Comparison of ENCODE assay signal across 8 mouse cellular contexts in the genomic region with DNA sequence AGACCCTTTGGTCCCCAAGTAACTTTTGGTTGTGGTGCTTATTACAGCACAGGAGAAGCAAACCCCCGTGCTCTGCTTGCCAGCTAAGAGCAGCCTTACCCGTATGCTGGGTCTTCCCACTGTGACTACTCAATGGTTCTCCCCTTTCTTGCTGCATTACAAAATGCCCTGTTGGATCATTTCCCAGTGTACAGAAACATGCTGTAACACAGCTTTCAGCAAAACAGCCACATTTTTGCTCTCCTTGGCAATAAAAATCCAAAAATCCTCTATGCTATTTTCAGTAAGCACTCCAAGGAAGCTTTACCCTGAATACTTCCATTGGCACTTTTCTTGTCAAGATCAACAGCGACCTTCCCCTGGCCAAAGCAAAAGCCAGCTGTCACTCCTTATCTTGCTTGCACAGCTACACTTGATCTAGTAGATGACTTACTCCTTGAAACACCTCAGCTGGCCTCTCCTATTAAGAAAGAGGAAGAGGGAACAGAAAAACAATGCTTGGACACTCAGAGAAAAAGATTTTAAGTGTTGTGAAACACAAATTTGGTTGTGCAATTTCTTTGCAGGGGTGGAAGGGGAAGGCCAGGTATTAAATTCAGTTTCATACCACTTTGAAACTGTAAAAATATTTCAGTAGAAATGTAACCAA. TPM values are rescaled to one million over a fixed set of nuclear protein-coding genes. Genes with fewer than 3 reads are reported as not detected.
DNase-seq lines count a peak whose midpoint lies in the region; ATAC-seq and TF ChIP-seq lines count a peak whose summit lies in the region.

No protein-coding gene starts in this region.

- DNase-seq in kidney, postnatal 0 days (ENCODE audit: low spot score): no peak
- DNase-seq in kidney, postnatal 10 days: no peak
- DNase-seq in liver, embryonic 11.5 days (ENCODE audit: low spot score): no peak
- no peak for DNase-seq in Muller cell, postnatal 12 days (ENCODE audit: inconsistent ontology term)
- no peak for DNase-seq in urinary bladder, adult 2 months (ENCODE audit: low spot score)

- H3ac ChIP-seq in myocyte (ENCODE audit: control insufficient read depth, insufficient read length): no peak overlapping the region

- peaks cover 9% of the 10 kb centered on the region; the same call in 1 of the 2 replicates for H3K4me1 ChIP-seq in kidney, postnatal 0 days (replicated peaks; ENCODE audit: insufficient read depth, low read length)
- peaks cover 12% of the 10 kb centered on the region for H3K4me1 ChIP-seq in brown adipose tissue, adult 24 weeks (ENCODE audit: control insufficient read depth, insufficient read depth, insufficient read length, low read length)
- peaks cover 28% of the 10 kb centered on the region for H3K4me1 ChIP-seq in heart, embryonic 16.5 days (ENCODE audit: control insufficient read depth, insufficient read depth, low read length)
- peaks cover 22% of the 10 kb centered on the region for H3K4me1 ChIP-seq in liver, embryonic 11.5 days (replicated peaks; ENCODE audit: control insufficient read depth, insufficient read depth, low read length)

- no peak for ATAC-seq in kidney, postnatal 0 days (replicated peaks; ENCODE audit: low FRiP score, low read depth)
- no peak for ATAC-seq in heart, embryonic 16.5 days (replicated peaks; ENCODE audit: extremely low read depth, insufficient read depth, low FRiP score)
- peak; percentile 55 for ATAC-seq in liver, embryonic 11.5 days (replicated peaks; ENCODE audit: low FRiP score)

- H3K27ac ChIP-seq in kidney, postnatal 0 days: no peak overlapping the region
- peak overlapping the region; percentile 66 for H3K27ac ChIP-seq in brown adipose tissue, adult 24 weeks (replicated peaks; ENCODE audit: low read depth, low read length)
- peak overlapping the region; percentile 22 for H3K27ac ChIP-seq in heart, embryonic 16.5 days (ENCODE audit: low read length)
- no peak overlapping the region; the same call in 1 of the 2 replicates for H3K27ac ChIP-seq in liver, embryonic 11.5 days (ENCODE audit: low read depth, low read length)

- H3K4me3 ChIP-seq in kidney, postnatal 0 days (replicated peaks; ENCODE audit: low read depth, low read length): 0 out of 2 replicates have a peak overlapping the region, but pooled peaks have one; percentile 0
- peak overlapping the region; percentile 31 for H3K4me3 ChIP-seq in brown adipose tissue, adult 24 weeks (ENCODE audit: insufficient read depth, low read depth, low read length)
- peak overlapping the region; percentile 35 for H3K4me3 ChIP-seq in heart, embryonic 16.5 days (ENCODE audit: low read length)
- peak overlapping the region; percentile 73 for H3K4me3 ChIP-seq in liver, embryonic 11.5 days (ENCODE audit: low read depth, low read length)
- H3K4me3 ChIP-seq in myocyte: peak overlapping the region; percentile 81

- no peak overlapping the region for H3K9ac ChIP-seq in kidney, postnatal 0 days (ENCODE audit: low read depth, low read length)
- H3K9ac ChIP-seq in heart, embryonic 16.5 days (ENCODE audit: low read length): peak overlapping the region; percentile 38
- H3K9ac ChIP-seq in liver, embryonic 11.5 days (ENCODE audit: low read depth, low read length): peak overlapping the region; percentile 17

- no peak for TF ChIP-seq CTCF in kidney, postnatal 0 days (IDR thresholded peaks at IDR 0.05; ENCODE audit: low read depth)

- H3K36me3 ChIP-seq in kidney, postnatal 0 days (ENCODE audit: insufficient read depth, low read length): peaks cover 6% of the 10 kb centered on the region; the same call in 1 of the 2 replicates
- H3K36me3 ChIP-seq in heart, embryonic 16.5 days (ENCODE audit: control insufficient read depth, insufficient read depth): peaks cover 9% of the 10 kb centered on the region
- peaks cover 7% of the 10 kb centered on the region; the same call in 1 of the 2 replicates for H3K36me3 ChIP-seq in liver, embryonic 11.5 days (ENCODE audit: control insufficient read depth, insufficient read depth, low read length)
- peaks cover 20% of the 10 kb centered on the region for H3K36me3 ChIP-seq in myocyte (ENCODE audit: control insufficient read depth, insufficient read depth)

- no peaks in the 10 kb centered on the region for H3K27me3 ChIP-seq in kidney, postnatal 0 days (ENCODE audit: insufficient read depth, low read length)
- no peaks in the 10 kb centered on the region for H3K27me3 ChIP-seq in heart, embryonic 16.5 days (ENCODE audit: control insufficient read depth, insufficient read depth, low read length)
- no peaks in the 10 kb centered on the region for H3K27me3 ChIP-seq in liver, embryonic 11.5 days (replicated peaks; ENCODE audit: control insufficient read depth, insufficient read depth, low read length)
- no peaks in the 10 kb centered on the region for H3K27me3 ChIP-seq in myocyte (ENCODE audit: control insufficient read depth, insufficient read depth, insufficient read length)

- WGBS in kidney, postnatal 0 days: 53% methylated on average over 3 of the region's 3 CpGs
- 24% methylated on average over 3 of the region's 3 CpGs for WGBS in heart, embryonic 16.5 days
- 56% methylated on average over 3 of the region's 3 CpGs for WGBS in liver, embryonic 11.5 days

- TF ChIP-seq POLR2A in myocyte (IDR thresholded peaks at IDR 0.05; ENCODE audit: insufficient read length, low read depth): no peak

- H3K4me2 ChIP-seq in kidney, postnatal 0 days (ENCODE audit: low read length): peak overlapping the region; percentile 61
- peak overlapping the region; percentile 79 for H3K4me2 ChIP-seq in heart, embryonic 16.5 days (ENCODE audit: low read depth, low read length)
- peak overlapping the region; percentile 70 for H3K4me2 ChIP-seq in liver, embryonic 11.5 days
- H3K4me2 ChIP-seq in myocyte (ENCODE audit: low read depth): peak overlapping the region; percentile 88

- no peaks in the 10 kb centered on the region for H3K9me3 ChIP-seq in kidney, postnatal 0 days (replicated peaks; ENCODE audit: low read length)
- no peaks in the 10 kb centered on the region for H3K9me3 ChIP-seq in heart, embryonic 16.5 days (replicated peaks; ENCODE audit: control insufficient read depth, low read length)
- no peaks in the 10 kb centered on the region for H3K9me3 ChIP-seq in liver, embryonic 11.5 days (ENCODE audit: control insufficient read depth, low read length)

- peaks cover 43% of the 10 kb centered on the region for H3K79me2 ChIP-seq in myocyte (ENCODE audit: control insufficient read depth, insufficient read depth)

TF ChIP-seq in myocyte, 11 proteins besides CTCF, POLR2A, EP300 and RAD21:
- TF ChIP-seq USF1 (IDR thresholded peaks at IDR 0.05; ENCODE audit: low read depth) (no peak), MYOG (IDR thresholded peaks at IDR 0.05; ENCODE audit: control insufficient read depth in 1 of 3, insufficient read depth in 1 of 3, insufficient read length in 2 of 3, low read depth in 2 of 3) (peak in 1 of 3 experiments; percentile 61), TCF12 (IDR thresholded peaks at IDR 0.05; ENCODE audit: insufficient read depth, poor library complexity, severe bottlenecking) (no peak), MYOD1 (IDR thresholded peaks at IDR 0.05; ENCODE audit: control insufficient read depth in 1 of 3, insufficient read length in 2 of 3, low read depth in 2 of 3) (peak in 2 of 3 experiments; percentile 61 to 68)

RNA-seq across cellular contexts. Expression of gene Rchy1, which starts 2.1 kb away (rescaled TPM):
- polyA plus RNA-seq in kidney, postnatal 0 days (2015; fragmentation: Nextera tagmentation; extraction: Ambion mirVana): 80.1 and 80.9 TPM in 2 replicates
- 30.5 and 36.6 TPM in 2 replicates for polyA plus RNA-seq in brown adipose tissue, adult 24 weeks (2012; ENCODE audit: insufficient read depth, insufficient read length, missing spikeins)
- polyA plus RNA-seq in heart, embryonic 16.5 days (2015; fragmentation: Nextera tagmentation; extraction: Ambion mirVana): 60.6 and 69.5 TPM in 2 replicates
- 44.8 and 46.9 TPM in 2 replicates for polyA plus RNA-seq in liver, embryonic 11.5 days (2014; fragmentation: Nextera tagmentation; extraction: Ambion mirVana)
- polyA plus RNA-seq in myocyte (2012; fragmentation: generic; extraction: Trizol): 29.8 TPM
- 51.9 and 57.7 TPM in 2 replicates for polyA plus RNA-seq in urinary bladder, adult 2 months (2012; rRNA removed)

RNA-seq across cellular contexts. Expression of gene Odaph, which starts 26.5 kb away (rescaled TPM):
- polyA plus RNA-seq in kidney, postnatal 0 days (2015; fragmentation: Nextera tagmentation; extraction: Ambion mirVana): not detected in 2 replicates
- polyA plus RNA-seq in brown adipose tissue, adult 24 weeks (2012; ENCODE audit: insufficient read depth, insufficient read length, missing spikeins): not detected in 2 replicates
- not detected in 2 replicates for polyA plus RNA-seq in heart, embryonic 16.5 days (2015; fragmentation: Nextera tagmentation; extraction: Ambion mirVana)
- not detected in 2 replicates for polyA plus RNA-seq in liver, embryonic 11.5 days (2014; fragmentation: Nextera tagmentation; extraction: Ambion mirVana)
- polyA plus RNA-seq in myocyte (2012; fragmentation: generic; extraction: Trizol): not detected
- polyA plus RNA-seq in urinary bladder, adult 2 months (2012; rRNA removed): not detected in 2 replicates

Comparison
In these comparisons a context has a peak if more than half of its experiments do, and no peak if none do; other contexts are left out.
1. H3K27ac ChIP-seq: peak in brown adipose tissue, adult 24 weeks (single experiment) and heart, embryonic 16.5 days (single experiment); none in kidney, postnatal 0 days (single experiment) and liver, embryonic 11.5 days (single experiment).
2. H3K4me3 ChIP-seq: peak in every context shown above with its lines; median percentile 81 in myocyte; 73 in liver, embryonic 11.5 days; 35 in heart, embryonic 16.5 days; 31 in brown adipose tissue, adult 24 weeks; 0 in kidney, postnatal 0 days.
3. Peak in every context shown above with its lines, with median percentiles within 50 percentile points of each other: H3K4me2 ChIP-seq.